Mouse (Mus musculus): ENCODE results near the gene Ntpcr. TPM values are rescaled to one million over a fixed set of nuclear protein-coding genes. Genes with fewer than 3 reads are reported as not detected.

Ntpcr gene
- total and polyA plus RNA-seq, 3 experiments, result 15.1 to 25.0 (median 24.0) TPM

GRCm38 (mm10) chr8:125699391-125700025, 30.3 kb upstream of the Ntpcr start (continued):
- TF ChIP-seq CHD1 (IDR thresholded peaks at IDR 0.05; ENCODE audit: low read depth, low read length), result no peak
- peak; percentile 65; the same call in 1 of the 2 replicates for TF ChIP-seq CHD2 (IDR thresholded peaks at IDR 0.05; ENCODE audit: low read length)
- TF ChIP-seq JUND (conservative IDR thresholded peaks at IDR 0.05; ENCODE audit: low read depth, low read length), result peak; percentile 73
- no peak for TF ChIP-seq NELFE (IDR thresholded peaks at IDR 0.05; ENCODE audit: low read depth, low read length)
- TF ChIP-seq KAT2A (IDR thresholded peaks at IDR 0.05; ENCODE audit: insufficient replicate concordance, low read length), result no peak
- TF ChIP-seq MAFK (IDR thresholded peaks at IDR 0.05; ENCODE audit: insufficient replicate concordance, low read length), result no peak
- peak; percentile 76 for TF ChIP-seq MEF2A (IDR thresholded peaks at IDR 0.05; ENCODE audit: borderline replicate concordance, low read depth, low read length)
- TF ChIP-seq ELF1 (IDR thresholded peaks at IDR 0.05; ENCODE audit: low read depth, low read length), result peak; percentile 67

GRCm38 (mm10) chr8:125700407-125700806, 29.4 kb upstream of the Ntpcr start:
- dilution Hi-C loops (cut with MboI; ENCODE audit: extremely low pct_ligation_motif_present, extremely low pct_unique_long_range_greater_than_20kb, low sequenced_read_pairs) (no loop called here), in situ Hi-C loops (cut with MboI; ENCODE audit: low pct_ligation_motif_present, low pct_unique_long_range_greater_than_20kb, low sequenced_read_pairs) (loop anchor here (5.0 kb wide), 1 partner anchor 518 kb away; no protein-coding TSS in a partner anchor)
- Histone ChIP-seq H3K4me2 (ENCODE audit: insufficient read depth, low read depth, poor library complexity, severe bottlenecking) (no peak overlapping the region), H3K4me1 (ENCODE audit: control insufficient read depth in 1 of 2, insufficient read depth in 2 of 2) (peaks cover 14 to 16% of the 10 kb centered on the region in 2 experiments), H3K27me3 (replicated peaks) (no peaks in the 10 kb centered on the region), H3K36me3 (replicated peaks in 1 of 2; ENCODE audit: control insufficient read depth in 1 of 2, insufficient read depth in 1 of 2, low read length in 1 of 2) (no peaks in the 10 kb centered on the region), H3K9me3 (replicated peaks; ENCODE audit: low read length) (peaks cover 17% of the 10 kb centered on the region), H3K79me2 (replicated peaks; ENCODE audit: control insufficient read depth, extremely low read depth, insufficient read depth, poor library complexity, severe bottlenecking) (no peaks in the 10 kb centered on the region), H3K27ac (ENCODE audit: insufficient read depth, low read depth) (0 out of 2 replicates have a peak overlapping the region, but pooled peaks have one; percentile 3), H3K4me3 (replicated peaks in 1 of 3; ENCODE audit: low read depth in 2 of 3, low read length in 2 of 3, poor library complexity in 1 of 3) (no peak overlapping the region), H3K9ac (ENCODE audit: insufficient read depth, low read depth) (no peak overlapping the region)
- DNase-seq (ENCODE audit: extremely low read depth), result no peak
- 0 out of 2 replicates have a peak, but pooled peaks have one; percentile 10 for TF ChIP-seq NRF1 (IDR thresholded peaks at IDR 0.05; ENCODE audit: low read depth, low read length)
- no peak for TF ChIP-seq CTCF (conservative IDR thresholded peaks at IDR 0.05 in 1 of 2, IDR thresholded peaks at IDR 0.05 in 1 of 2; ENCODE audit: low read depth in 2 of 2, low read length in 2 of 2)

- H3K27ac ChIP-seq (ENCODE audit: insufficient read depth, low read depth), result no peak overlapping the region
- DNase-seq (ENCODE audit: extremely low read depth), result no peak
- in situ Hi-C loops (cut with MboI; ENCODE audit: low pct_ligation_motif_present, low pct_unique_long_range_greater_than_20kb, low sequenced_read_pairs) (loop anchor here (5.0 kb wide), 1 partner anchor 521 kb away; no protein-coding TSS in a partner anchor), dilution Hi-C loops (cut with MboI; ENCODE audit: extremely low pct_ligation_motif_present, extremely low pct_unique_long_range_greater_than_20kb, low sequenced_read_pairs) (no loop called here)
- H3K9ac ChIP-seq (ENCODE audit: insufficient read depth, low read depth), result no peak overlapping the region
- peaks cover 13% of the 10 kb centered on the region for H3K9me3 ChIP-seq (replicated peaks; ENCODE audit: low read length)
- TF ChIP-seq USF1 (IDR thresholded peaks at IDR 0.05; ENCODE audit: low read depth, low read length) (no peak), EP300 (IDR thresholded peaks at IDR 0.05; ENCODE audit: low read length) (no peak), MYC (IDR thresholded peaks at IDR 0.05; ENCODE audit: low read depth, low read length) (no peak), MEF2A (IDR thresholded peaks at IDR 0.05; ENCODE audit: borderline replicate concordance, low read depth, low read length) (no peak), MAX (IDR thresholded peaks at IDR 0.05; ENCODE audit: low read length) (no peak), ZKSCAN1 (IDR thresholded peaks at IDR 0.05; ENCODE audit: borderline replicate concordance, low read depth, low read length) (no peak), UBTF (IDR thresholded peaks at IDR 0.05; ENCODE audit: low read depth, low read length) (no peak), USF2 (conservative IDR thresholded peaks at IDR 0.05; ENCODE audit: low read depth, low read length) (no peak), MXI1 (IDR thresholded peaks at IDR 0.05; ENCODE audit: low read depth, low read length) (no peak), CHD2 (IDR thresholded peaks at IDR 0.05; ENCODE audit: low read length) (no peak), ZC3H11A (IDR thresholded peaks at IDR 0.05; ENCODE audit: low read depth, low read length) (no peak), NRF1 (IDR thresholded peaks at IDR 0.05; ENCODE audit: low read depth, low read length) (no peak), IRF4 (IDR thresholded peaks at IDR 0.05; ENCODE audit: low read depth, low read length) (no peak), TBP (conservative IDR thresholded peaks at IDR 0.05; ENCODE audit: low read depth, low read length) (no peak), ELF1 (IDR thresholded peaks at IDR 0.05; ENCODE audit: low read depth, low read length) (no peak), SIN3A (IDR thresholded peaks at IDR 0.05; ENCODE audit: low read length) (no peak), MAZ (IDR thresholded peaks at IDR 0.05; ENCODE audit: low read depth, low read length) (no peak), POLR2A (IDR thresholded peaks at IDR 0.05; ENCODE audit: low read depth, low read length) (no peak), E2F4 (IDR thresholded peaks at IDR 0.05; ENCODE audit: insufficient replicate concordance, low read depth, low read length) (no peak), JUND (conservative IDR thresholded peaks at IDR 0.05; ENCODE audit: low read depth, low read length) (no peak)
- no peak overlapping the region for H3K4me2 ChIP-seq (ENCODE audit: insufficient read depth, low read depth, poor library complexity, severe bottlenecking)
- peaks cover 10 to 18% of the 10 kb centered on the region in 2 experiments for H3K4me1 ChIP-seq (ENCODE audit: control insufficient read depth in 1 of 2, insufficient read depth in 2 of 2)
- H3K4me3 ChIP-seq (replicated peaks in 1 of 3; ENCODE audit: low read depth in 2 of 3, low read length in 2 of 3, poor library complexity in 1 of 3), result no peak overlapping the region
- H3K79me2 ChIP-seq (replicated peaks; ENCODE audit: control insufficient read depth, extremely low read depth, insufficient read depth, poor library complexity, severe bottlenecking), result no peaks in the 10 kb centered on the region
- H3K36me3 ChIP-seq (replicated peaks in 1 of 2; ENCODE audit: control insufficient read depth in 1 of 2, insufficient read depth in 1 of 2, low read length in 1 of 2), result no peaks in the 10 kb centered on the region
- no peaks in the 10 kb centered on the region for H3K27me3 ChIP-seq (replicated peaks)
These were observed 26.8 kb upstream of the Ntpcr start for GRCm38 (mm10) chr8:125702868-125703473.

Measured in CH12.LX (cell line).